Mouse (Mus musculus): ENCODE measurements around the gene Zfp184. TPM values are rescaled to one million over a fixed set of nuclear protein-coding genes. Genes with fewer than 3 reads are reported as not detected.
"Not testable (repeated sequence)": the region's sequence is repeated elsewhere in the genome, so short reads cannot be mapped to it uniquely, and the experiment has no call there.

Zfp184 gene
- total RNA-seq (2021) = 1.3 and 1.7 TPM in 2 replicates
- long read RNA-seq, experiment 1, partial matches to known transcripts = 0 of 2 reads
- long read RNA-seq, experiment 1, other reads (novel, unspliced or antisense) = 1 of 2 reads
- long read RNA-seq, experiment 2, partial matches to known transcripts = 0 of 3 reads
- long read RNA-seq, experiment 2, other reads (novel, unspliced or antisense) = 0 of 3 reads

DNA sequence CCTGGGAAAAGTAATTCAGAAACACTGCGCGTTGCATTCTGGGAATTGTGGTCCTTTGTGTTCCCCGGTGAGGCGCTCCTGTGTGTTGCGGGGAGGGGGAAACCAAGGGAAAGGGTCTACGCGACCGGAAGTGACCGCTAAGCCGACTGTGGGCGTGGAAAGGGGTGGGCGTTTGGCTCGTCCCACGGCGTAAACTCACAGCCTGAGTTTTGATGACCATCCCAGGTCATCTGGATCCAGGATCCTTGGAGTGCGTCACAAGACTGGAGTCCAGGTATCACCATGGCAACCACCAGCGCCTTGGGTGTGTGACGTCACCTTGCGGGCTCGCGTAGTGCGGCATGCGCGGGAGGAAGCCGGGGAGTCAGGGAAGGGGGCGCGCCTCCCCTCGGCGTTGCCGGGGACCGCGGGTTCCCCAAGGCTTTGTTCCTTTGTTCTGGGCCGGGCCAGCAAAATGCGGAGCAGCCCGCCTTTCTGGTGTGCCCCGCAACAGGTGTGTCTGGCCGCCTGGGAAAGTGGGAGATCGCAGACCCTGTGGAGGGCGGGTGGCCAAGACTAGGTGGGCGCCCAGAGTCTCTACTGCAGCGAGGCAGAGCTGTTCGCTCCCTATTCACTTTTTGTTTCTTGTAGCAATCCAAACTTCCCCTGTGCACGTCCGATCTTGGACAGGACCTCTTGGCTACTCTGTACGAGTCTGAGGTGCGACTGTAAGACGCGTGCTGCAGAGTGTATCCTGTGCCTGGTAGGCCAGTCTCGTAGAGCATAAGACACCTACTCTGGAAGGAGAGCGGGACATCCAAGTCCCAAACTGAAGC is at the start of gene Zfp184:
Gene Zfp184, plus strand, starts transcription at position 169 of the 815 bp plus-strand sequence.
- peak; percentile 90 for DNase-seq

DNA sequence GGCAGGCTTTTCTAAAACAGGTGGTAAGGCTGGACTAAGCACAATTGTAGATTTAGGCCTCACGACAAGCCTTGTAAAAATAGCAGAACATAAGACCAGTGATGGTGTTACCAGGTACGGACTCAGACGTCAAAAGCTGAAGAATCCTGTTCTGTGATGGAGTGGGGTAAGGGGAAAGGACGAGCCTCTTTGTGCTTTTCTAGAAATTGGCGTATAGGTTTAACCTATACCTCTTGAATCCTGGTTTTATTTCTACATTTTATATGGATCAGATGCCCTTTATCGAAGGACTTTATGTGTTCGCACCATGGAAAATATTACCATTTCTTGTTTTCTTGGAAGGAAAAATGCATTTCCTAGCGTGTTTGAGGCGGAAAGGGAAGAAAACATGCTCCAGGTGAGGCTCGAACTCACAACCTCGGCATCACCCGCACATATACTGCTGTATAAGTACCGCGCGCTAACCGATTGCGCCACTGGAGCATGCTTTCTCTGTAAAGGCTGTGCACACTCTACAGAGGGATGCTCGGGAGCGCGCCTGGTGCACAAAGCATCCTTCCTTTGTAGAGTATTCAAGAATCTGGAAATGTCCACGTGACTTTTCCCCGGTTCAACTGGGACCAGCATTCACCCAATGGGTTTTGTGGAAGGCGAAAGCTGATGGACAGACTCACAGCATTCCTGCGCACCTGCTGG is 48.2 kb upstream of the Zfp184 start:
- DNase-seq = no peak

DNA sequence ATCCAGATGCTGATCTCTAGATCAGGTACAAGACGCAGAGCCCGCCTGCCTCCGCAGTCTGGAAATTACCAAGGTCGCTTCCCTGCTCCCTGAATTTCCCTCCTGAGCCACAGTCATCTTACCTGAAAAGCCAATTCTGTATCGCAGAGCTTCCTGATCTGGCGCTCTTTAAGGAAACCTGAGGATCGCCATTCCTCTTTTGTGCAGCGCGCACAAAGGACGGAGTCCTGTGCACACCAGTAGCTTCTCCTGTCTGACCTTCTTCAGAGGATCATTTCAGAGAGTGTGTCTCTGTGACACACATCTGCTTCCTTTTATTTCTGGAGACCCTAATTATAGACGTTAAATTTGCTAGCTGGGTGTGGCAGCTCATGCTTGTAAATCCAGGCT is 47.7 kb upstream of the Zfp184 start:
- DNase-seq = no peak

DNA sequence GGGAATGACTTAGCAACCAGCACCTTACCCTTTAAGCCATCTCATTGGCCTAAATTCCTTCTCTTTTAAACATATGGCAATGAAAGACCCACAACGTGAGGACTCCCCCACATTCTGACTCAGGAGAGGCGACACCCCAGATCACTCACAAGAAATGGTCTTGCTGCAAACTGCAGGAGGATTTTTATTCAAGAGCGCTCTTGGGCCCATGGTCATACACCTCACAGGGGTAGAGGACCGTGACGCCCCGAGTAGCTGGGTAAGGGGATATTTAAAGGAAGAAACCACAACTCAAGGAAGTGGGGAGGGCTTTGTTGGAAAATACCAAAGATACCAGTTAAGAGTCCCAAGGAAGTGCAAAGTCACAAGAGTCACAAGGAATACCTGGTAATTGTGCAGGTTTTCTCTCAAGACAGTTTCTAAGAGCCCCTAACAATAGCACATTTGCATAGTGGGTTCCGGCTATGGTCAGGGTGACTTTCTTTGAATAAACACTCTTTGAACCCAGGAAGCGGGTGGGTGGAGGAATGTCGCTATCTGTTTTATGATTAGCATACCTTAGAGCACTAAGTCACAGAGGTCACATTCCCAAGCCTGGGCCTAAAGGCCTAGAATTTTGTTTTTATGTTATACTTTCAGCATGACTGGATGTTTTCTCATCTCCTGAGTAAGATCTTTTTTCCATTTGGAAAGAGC is 43.9 kb upstream of the Zfp184 start:
- DNase-seq = not testable (repeated sequence)

DNA sequence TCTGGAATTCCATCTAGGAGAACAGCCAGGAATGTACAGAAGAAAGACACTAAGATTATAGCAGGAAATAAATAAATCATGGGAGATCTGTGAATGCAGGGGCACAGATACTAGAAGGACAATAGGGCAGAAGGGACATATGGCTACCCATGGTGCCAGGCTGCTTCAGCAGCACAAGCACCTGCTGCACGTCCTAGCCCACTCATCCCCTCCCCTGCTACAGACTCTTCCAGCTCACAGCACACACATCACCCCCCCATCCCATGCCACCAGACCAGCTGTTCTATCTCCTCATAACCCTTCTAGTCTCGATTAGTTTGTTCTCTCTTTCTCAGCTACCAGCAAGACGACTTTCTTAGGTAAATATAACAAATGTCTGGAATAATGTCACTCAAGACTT is 41.4 kb upstream of the Zfp184 start:
- no peak for DNase-seq

DNA sequence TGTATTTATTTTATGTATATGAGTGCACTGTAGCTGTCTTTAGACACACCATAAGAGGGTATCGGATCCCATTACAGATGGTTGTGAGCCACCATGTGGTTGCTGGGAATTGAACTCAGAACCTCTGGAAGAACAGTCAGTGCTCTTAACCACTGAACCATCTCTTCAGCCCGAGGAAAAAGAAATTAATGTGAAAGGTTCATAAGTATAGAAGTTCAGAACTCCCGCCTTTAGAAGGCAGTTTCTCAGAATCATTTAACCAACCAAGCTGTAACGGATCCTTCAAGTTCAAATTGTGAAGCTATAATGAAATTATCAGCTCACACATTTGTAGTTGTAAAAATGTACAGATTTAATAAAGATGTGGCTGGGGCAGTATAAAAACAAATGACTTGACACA is 40.8 kb upstream of the Zfp184 start:
- DNase-seq = not testable (repeated sequence)

DNA sequence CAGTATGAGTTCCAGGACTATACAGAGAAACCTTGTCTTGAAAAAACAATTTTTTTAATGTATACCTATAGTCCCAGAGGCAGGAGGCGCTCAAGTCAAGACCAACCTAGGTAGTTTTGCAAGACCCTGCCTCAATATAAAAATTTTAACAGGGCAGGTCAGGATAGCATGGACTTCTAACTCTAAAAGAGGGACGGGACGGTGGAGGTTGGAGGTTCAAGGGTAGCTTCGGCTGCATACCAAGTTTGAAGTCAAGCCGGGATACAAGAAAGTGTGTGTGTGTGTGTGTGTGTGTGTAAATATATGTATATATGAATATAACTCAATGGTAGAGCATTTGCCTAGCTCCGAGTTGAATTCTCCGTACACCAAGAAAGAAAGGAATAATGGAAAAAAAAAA is 38.6 kb upstream of the Zfp184 start:
- DNase-seq = no peak

DNA sequence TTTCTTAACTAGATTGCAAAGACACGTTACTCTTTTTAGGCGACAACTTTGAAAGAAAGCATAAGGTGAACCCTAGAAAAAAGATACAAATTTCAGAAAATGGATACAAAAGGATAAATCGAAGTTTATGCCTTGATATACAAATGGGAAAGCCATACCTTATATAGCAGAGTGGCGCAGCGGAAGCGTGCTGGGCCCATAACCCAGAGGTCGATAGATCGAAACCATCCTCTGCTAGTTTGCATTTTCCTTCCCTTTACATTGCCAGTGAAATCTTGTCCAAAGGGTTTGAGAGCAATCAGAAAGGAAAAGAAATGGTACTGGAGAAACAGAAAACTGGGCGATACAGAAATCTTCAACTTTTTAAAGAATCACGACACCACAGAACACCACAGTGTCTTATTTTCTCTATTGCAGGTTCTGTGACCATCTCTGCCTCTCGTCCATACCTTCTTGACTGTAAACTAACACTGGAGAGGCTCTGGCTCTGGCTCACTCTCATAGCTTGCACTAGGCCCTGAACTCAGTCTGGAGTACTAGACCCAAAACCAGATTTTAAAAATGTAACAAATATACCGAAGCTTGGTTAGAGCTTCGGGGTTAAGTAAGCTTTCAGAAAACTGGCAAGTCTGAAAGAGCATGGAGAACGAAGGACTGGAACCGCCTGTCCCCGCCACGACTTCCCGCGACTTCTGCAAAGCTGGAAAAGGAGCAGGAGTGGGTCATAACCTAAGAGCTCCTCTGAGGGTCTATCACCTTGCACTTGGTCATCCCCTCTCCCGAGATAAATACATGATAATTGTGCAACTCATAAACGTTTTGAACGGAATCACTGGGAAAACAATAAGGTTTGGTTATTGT is 37.7 kb upstream of the Zfp184 start:
- no peak for DNase-seq

DNA sequence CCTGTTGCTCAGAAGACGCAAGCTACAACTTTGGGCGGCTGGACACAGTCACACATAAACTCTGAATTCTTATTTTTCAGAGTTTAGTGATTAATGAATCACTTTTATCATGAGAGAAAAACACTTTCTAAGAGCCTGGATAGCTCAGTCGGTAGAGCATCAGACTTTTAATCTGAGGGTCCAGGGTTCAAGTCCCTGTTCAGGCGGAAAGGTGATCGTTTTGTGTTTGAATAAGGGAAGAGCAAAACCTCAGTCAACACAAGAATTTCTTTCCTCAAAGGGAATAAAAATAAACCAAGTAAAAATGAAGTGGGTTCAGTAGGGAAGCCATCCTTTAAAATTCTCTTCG is 37.1 kb upstream of the Zfp184 start:
- DNase-seq = not testable (repeated sequence)

DNA sequence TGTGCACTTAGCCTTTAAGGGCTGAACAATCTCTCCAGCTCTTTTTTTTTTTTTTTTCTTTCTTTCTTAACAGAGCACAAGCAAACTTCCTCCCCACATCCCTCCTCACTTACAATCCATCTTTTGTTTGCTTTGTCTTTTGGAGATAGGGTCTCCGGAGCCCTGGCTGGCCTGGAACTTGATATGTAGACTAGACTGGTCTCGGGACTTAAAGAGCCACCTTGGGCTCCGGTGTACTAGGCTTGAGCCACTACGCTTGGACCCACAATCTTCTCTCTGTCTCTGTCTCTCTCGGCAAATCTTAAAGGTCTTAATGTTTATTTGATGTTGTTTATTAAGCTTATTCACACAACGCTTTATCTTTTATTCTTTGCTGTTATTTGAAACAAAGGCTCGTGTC is 34.2 kb upstream of the Zfp184 start:
- no peak for DNase-seq

DNA sequence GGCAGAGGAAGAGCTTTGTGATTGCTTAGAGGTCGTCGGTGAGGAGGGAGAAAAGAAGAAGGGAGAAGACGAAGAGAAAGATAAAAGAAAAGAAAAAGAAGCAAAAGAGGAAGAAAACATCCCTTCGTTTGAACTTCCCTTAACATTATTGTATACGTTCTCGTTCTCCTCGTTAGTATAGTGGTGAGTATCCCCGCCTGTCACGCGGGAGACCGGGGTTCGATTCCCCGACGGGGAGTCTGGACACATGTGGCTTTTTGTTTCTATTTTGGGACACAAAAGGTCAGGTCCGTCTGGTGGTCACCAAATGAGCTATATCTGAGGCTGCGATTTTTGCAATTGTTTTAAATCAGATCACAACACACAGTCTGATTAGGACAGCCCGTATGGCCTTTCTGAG is 33.7 kb upstream of the Zfp184 start:
- DNase-seq = peak; percentile 25

DNA sequence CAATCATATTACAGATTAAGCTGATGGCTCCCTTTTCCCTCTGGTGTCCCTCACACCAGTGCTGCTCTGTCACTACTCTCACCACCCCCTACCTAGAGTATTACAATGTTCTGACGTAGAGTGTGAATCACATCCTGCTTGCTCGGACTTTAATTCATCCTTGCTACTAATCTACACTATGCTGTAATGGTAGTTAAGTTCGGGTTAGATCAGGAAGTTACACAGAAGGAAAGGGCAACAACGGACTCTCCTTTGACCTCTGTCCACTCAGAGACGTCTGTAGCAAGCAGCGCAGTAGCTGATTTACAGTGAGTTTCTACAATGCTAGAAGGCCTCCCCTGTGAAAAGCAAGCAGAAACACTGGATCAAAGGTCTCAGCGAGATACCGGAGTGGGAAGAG is 31.0 kb upstream of the Zfp184 start:
- no peak for DNase-seq

DNA sequence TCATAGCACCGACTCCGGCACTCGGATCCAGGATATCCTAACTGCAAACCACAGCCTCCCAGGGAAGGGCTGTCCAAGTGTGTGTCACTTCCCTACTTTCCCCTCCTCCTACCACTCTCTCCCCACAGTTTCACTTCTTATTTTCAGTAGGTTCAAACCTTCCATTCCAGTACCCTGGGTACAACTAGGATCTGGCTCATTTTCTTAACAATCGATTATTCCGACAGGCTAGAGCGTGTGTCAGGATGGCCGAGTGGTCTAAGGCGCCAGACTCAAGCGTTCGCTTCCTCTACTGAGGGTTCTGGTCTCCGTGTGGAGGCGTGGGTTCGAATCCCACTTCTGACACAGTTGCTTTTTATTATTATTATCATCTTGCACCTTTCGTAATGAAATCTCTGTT is 30.3 kb upstream of the Zfp184 start:
- peak; percentile 32 for DNase-seq

DNA sequence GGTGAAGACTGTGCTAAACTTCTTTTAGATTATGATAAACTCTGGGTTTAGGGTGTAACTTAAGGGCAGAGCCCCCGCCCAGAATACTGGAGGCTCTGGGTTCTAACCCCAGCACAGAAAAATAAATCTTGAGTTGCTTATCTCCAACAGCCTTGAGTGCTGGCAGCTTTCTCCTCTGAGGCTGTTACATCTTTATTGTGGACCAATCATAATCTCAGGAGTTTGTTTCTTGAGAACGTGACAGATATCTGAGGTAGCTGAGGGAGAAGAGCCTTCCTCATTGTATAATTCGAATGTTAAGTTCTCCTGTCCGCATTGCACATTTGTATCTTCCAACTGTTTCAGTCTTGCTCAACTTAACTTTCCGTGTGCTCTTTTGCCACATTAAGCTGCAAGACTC is 29.4 kb upstream of the Zfp184 start:
- DNase-seq = no peak

DNA sequence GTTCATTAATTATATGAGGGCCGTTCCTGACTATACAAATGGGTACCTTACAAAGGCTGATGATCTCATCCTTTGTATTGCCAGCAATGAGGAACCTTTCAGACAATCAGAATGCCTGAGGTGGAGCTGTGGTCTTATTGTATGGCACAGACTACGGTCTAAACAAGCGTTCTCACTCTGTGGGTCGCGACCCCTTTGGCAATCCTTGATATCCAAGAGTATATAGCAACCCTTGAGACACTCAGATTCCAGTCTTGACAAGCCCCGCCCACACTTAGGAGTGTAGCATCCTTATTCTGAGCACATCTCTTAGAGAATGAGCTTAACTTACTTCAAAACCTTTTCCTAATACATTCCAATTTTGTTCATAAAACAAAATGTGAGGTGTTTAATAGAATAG is 28.8 kb upstream of the Zfp184 start:
- DNase-seq = no peak

DNA sequence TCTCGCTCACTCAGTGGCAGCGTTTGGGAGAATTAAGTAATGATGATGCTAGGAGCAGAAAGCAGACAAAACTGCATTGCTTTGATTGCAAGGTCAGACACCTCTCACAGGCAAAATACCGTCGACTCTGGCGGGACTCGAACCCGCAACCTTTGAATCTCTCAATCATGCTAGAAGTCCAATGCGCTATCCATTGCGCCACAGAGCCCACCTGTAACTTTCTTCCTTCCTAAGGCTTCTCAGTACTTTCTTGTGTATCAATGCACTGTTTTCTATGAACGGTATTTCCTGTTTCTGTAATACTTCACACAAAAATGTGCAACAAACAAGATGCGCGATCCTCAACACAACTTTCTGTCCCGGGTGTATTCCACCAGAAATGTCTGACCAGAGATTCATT is 27.9 kb upstream of the Zfp184 start:
- no peak for DNase-seq

DNA sequence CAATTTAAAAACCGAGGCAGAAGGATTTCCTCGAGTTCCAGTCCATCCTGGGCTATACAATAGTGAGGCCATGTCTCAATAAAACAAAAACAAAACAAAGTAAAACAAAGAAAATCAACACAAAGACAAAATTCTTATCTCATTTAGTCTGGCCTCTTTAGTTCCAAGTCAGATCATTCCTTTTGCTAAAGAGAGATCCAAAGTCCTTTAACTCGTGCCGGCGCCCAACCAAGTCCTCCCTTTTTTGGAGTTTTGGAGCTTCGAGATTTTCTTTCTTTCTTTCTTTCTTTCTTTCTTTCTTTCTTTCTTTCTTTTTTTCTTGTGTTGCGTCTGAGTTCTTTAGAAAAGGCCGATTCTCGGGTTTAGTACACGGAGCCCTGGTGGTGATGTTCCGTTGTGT is 27.4 kb upstream of the Zfp184 start:
- DNase-seq = no peak

DNA sequence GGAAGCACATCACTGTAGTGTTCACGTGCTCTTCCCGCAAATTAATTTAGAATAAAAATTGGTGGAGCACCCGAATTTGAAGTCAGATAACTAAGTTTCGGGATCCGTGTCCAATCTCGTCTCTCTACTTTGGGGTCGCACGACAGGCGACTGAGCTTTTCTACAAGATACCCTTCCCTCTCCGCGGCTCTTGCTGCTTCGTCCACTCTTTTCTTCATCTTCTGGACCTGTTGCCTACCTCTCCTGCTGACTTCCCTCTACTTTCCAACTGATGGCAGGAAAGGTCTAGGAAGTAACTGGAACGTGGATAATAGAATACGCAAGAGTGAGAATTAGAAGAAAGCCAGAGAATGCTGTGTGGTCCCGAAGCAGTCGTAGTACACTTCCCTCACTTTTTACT is 26.9 kb upstream of the Zfp184 start:
- no peak for DNase-seq

DNA sequence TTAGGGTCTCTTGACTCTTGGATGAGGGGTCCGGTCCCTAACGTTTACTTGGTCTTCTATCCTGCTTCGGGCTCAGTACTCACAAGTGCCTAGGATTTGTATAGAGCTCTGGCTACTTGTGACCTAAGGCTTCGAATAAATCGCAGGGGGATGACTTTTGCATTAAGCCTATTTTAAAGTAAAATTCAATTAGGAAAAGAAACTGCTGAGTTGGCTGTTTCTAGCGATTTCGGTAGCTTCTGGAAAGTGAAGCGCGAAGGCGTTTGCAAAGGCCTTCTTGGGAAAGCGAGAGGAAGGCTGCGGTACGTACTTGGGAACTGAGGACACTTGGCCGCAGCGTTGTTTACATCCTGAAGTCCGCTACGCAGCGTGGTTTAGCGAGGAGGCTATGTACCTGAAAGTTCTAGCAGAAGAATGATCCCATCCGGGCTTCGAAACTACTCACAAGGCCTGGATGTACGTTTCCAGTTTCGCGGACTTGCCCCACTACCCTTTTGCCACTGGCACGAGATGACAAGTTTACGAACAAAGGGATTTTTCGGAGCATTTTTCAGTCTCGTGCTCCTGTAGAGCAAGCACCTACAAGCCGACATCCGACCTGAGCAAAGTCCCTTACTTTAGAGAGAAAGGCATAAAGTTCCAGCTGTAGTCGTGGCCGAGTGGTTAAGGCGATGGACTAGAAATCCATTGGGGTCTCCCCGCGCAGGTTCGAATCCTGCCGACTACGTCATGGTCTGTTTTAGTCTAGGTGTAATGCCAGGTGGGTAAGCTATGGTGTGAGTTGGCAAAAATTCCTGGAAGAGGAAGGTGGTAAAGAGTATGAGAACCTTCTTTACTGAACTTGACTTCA is 26.1 kb upstream of the Zfp184 start:
- peak; percentile 53 for DNase-seq

DNA sequence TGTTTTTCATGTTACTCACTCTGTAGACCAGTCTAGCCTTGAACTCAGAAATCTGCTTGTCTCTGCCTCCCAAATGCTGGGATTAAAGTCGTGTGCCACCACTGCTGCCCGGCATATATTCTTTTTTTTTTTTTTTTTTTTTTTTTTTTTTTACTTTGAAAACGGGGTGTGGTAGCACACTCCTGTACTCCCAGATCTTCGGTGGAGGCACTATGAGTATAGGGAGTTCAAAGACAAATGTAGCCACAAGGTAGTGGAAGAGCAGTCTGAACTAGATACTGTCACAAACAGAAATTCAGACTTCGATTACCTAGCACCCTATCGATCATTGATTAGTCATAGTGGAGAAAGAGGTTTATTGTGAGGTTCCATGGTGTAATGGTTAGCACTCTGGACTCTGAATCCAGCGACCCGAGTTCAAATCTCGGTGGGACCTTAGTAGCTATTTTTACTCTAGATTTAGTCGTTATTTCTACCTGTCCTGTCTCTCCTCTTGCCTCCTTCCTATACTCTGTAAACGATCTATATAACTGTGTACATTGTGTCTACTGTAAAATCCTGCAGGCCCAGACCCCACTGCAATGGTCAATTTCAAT is 25.0 kb upstream of the Zfp184 start:
- DNase-seq = no peak

All from adrenal gland, postnatal 14 days (tissue).